Mouse (Mus musculus) neural tube, embryonic 11.5 days (tissue): ENCODE results near the gene Rpl27. TPM values are rescaled to one million over a fixed set of nuclear protein-coding genes. Genes with fewer than 3 reads are reported as not detected.
"Not testable (repeated sequence)": the region's sequence is repeated elsewhere in the genome, so short reads cannot be mapped to it uniquely, and the experiment has no call there.

Source experiments
- ATAC-seq: fragments of 200-750 bp; cut with Nextera tagmentation; 2 replicates; pipeline ENCODE4 v1.8.0; 2017; ENCODE audit warnings: moderate number of reproducible peaks, mild to moderate bottlenecking, moderate TSS enrichment, moderate library complexity; ENCODE audit not compliant: insufficient read depth, low FRiP score, low TSS enrichment
- DNase-seq: peaks from one replicate; pipeline ENCODE4 v3.0.0-alpha.2; 2015; ENCODE audit warnings: low spot score
- H3K27ac ChIP-seq: fragments of 300-500 bp; sonication (generic); 2 replicates; pipeline ENCODE4 v1.5.1; 2014; ENCODE audit warnings: low read depth, mild to moderate bottlenecking, low read length
- H3K27me3 ChIP-seq: fragments of 300-500 bp; sonication (generic); 2 replicates; pipeline ENCODE4 v1.6.1; 2014; ENCODE audit warnings: mild to moderate bottlenecking, low read length, mixed read lengths; ENCODE audit not compliant: control insufficient read depth, insufficient read depth
- H3K36me3 ChIP-seq: fragments of 300-500 bp; sonication (generic); 2 replicates; pipeline ENCODE4 v1.6.1; 2014; ENCODE audit warnings: mild to moderate bottlenecking, low read length, moderate library complexity, mixed read lengths; ENCODE audit not compliant: control insufficient read depth, insufficient read depth
- H3K4me1 ChIP-seq: fragments of 300-500 bp; sonication (generic); 2 replicates; pipeline ENCODE4 v1.6.1; 2014; ENCODE audit warnings: low read length, mixed read lengths; ENCODE audit not compliant: control insufficient read depth, insufficient read depth
- H3K4me2 ChIP-seq: fragments of 300-500 bp; sonication (generic); 2 replicates; pipeline ENCODE4 v1.6.1; 2014; ENCODE audit warnings: low read depth, mild to moderate bottlenecking, moderate library complexity
- H3K4me3 ChIP-seq: fragments of 300-500 bp; sonication (generic); 2 replicates; pipeline ENCODE4 v1.5.1; 2014; ENCODE audit warnings: low read depth, low read length
- H3K9ac ChIP-seq: fragments of 300-500 bp; sonication (generic); 2 replicates; pipeline ENCODE4 v1.6.1; 2014; ENCODE audit warnings: mild to moderate bottlenecking, low read length
- H3K9me3 ChIP-seq: fragments of 300-500 bp; sonication (generic); 2 replicates; pipeline ENCODE4 v1.6.1; 2016; ENCODE audit warnings: low read length; ENCODE audit not compliant: control insufficient read depth
- WGBS: fragments of 180-500 bp; shearing (Covaris S2); extraction: QIAGEN DNeasy Blood & Tissue Kit; methylation state at CpG from one replicate; pipeline ENCODE4 v1.1.7; 2014; 5-methylcytosine and 5-hydroxymethylcytosine counted together
- polyA plus RNA-seq: library from polyadenylated mRNA; unstranded; fragments of >200 nt; fragmentation: Nextera tagmentation; extraction: Ambion mirVana; gene quantifications from 2 replicates; pipeline ENCODE4 v1.2.1, GENCODE M21; 2014

Gene Rpl27
- polyA plus RNA-seq, 1 experiment from 2014 or later: 389 TPM

GRCm38 (mm10) chr11:101424105-101424851 is 17.8 kb upstream of the Rpl27 start, which contains the start of gene Gm27029:
Gm27029 (minus strand) TSS chr11:101424796.
- DNase-seq (no peak), ATAC-seq (peak; percentile 13; the same call in 1 of the 2 replicates)
- Histone ChIP-seq H3K9me3 (no peaks in the 10 kb centered on the region), H3K9ac (peak within 1 kb of the TSS; percentile 81), H3K4me1 (peaks cover 8% of the 10 kb centered on the region), H3K27ac (peak within 1 kb of the TSS; percentile 62), H3K27me3 (no peaks in the 10 kb centered on the region), H3K36me3 (no peaks in the 10 kb centered on the region; the same call in 1 of the 2 replicates), H3K4me2 (peak within 1 kb of the TSS; percentile 95), H3K4me3 (peak within 1 kb of the TSS; percentile 95)
- WGBS: 6% methylated on average over 23 of the region's 23 CpGs

- peak within 1 kb of the TSS; percentile 81 for H3K9ac ChIP-seq
- DNase-seq (peak; percentile 98), ATAC-seq (peak; percentile 87)
- peak within 1 kb of the TSS; percentile 95 for H3K4me2 ChIP-seq
- peaks cover 8% of the 10 kb centered on the region for H3K4me1 ChIP-seq
- H3K4me3 ChIP-seq: peak within 1 kb of the TSS; percentile 95
- peaks cover under 1% of the 10 kb centered on the region for H3K36me3 ChIP-seq
- no peaks in the 10 kb centered on the region for H3K9me3 ChIP-seq
- no peaks in the 10 kb centered on the region for H3K27me3 ChIP-seq
- WGBS: under 1% methylated on average over 81 of the region's 81 CpGs
- H3K27ac ChIP-seq: peak within 1 kb of the TSS; percentile 62
Observed at GRCm38 (mm10) chr11:101424925-101425813, 16.9 kb upstream of the Rpl27 start, which contains the start of the genes Rundc1 and Ptges3l. Rundc1 (plus strand) TSS chr11:101425085. Ptges3l (minus strand) TSS chr11:101425333.

GRCm38 (mm10) chr11:101426165-101426564 is 15.9 kb upstream of the Rpl27 start:
- peak overlapping the region; percentile 95 for H3K4me2 ChIP-seq
- peaks cover 8% of the 10 kb centered on the region for H3K4me1 ChIP-seq
- no peak overlapping the region; the same call in 1 of the 2 replicates for H3K9ac ChIP-seq
- peak overlapping the region; percentile 95 for H3K4me3 ChIP-seq
- H3K9me3 ChIP-seq: no peaks in the 10 kb centered on the region
- WGBS: 68% methylated on average over 8 of the region's 8 CpGs
- H3K27me3 ChIP-seq: no peaks in the 10 kb centered on the region
- ATAC-seq (no peak), DNase-seq (no peak)
- no peak overlapping the region for H3K27ac ChIP-seq
- peaks cover 3% of the 10 kb centered on the region for H3K36me3 ChIP-seq

- Histone ChIP-seq H3K4me3 (no peak overlapping the region), H3K4me2 (no peak overlapping the region), H3K36me3 (peaks cover 9% of the 10 kb centered on the region), H3K27me3 (no peaks in the 10 kb centered on the region), H3K9me3 (no peaks in the 10 kb centered on the region), H3K27ac (no peak overlapping the region), H3K9ac (no peak overlapping the region), H3K4me1 (peaks cover under 1% of the 10 kb centered on the region; the same call in 1 of the 2 replicates)
- DNase-seq: no peak
- ATAC-seq: no peak
- 91% methylated on average over 9 of the region's 9 CpGs for WGBS
Observed at GRCm38 (mm10) chr11:101431327-101431726, 10.8 kb upstream of the Rpl27 start.

GRCm38 (mm10) chr11:101433396-101433795 is 8.7 kb upstream of the Rpl27 start:
- Histone ChIP-seq H3K4me1 (no peaks in the 10 kb centered on the region), H3K27me3 (no peaks in the 10 kb centered on the region), H3K4me3 (no peak overlapping the region), H3K9ac (no peak overlapping the region), H3K4me2 (no peak overlapping the region), H3K9me3 (no peaks in the 10 kb centered on the region), H3K36me3 (peaks cover 9% of the 10 kb centered on the region), H3K27ac (no peak overlapping the region)
- WGBS: 92% methylated on average over 13 of the region's 13 CpGs
- DNase-seq: no peak
- no peak for ATAC-seq

GRCm38 (mm10) chr11:101435831-101436230 is 6.3 kb upstream of the Rpl27 start:
- Histone ChIP-seq H3K36me3 (peaks cover 6% of the 10 kb centered on the region), H3K27ac (no peak overlapping the region), H3K4me3 (no peak overlapping the region), H3K4me1 (no peaks in the 10 kb centered on the region), H3K4me2 (no peak overlapping the region), H3K9me3 (no peaks in the 10 kb centered on the region), H3K27me3 (no peaks in the 10 kb centered on the region), H3K9ac (no peak overlapping the region)
- no peak for DNase-seq
- ATAC-seq: no peak
- WGBS: 91% methylated on average over 4 of the region's 4 CpGs

- H3K27me3 ChIP-seq: no peaks in the 10 kb centered on the region
- no peak overlapping the region for H3K9ac ChIP-seq
- no peak overlapping the region for H3K4me2 ChIP-seq
- ATAC-seq (no peak), DNase-seq (no peak)
- H3K4me3 ChIP-seq: no peak overlapping the region
- H3K36me3 ChIP-seq: peaks cover 6% of the 10 kb centered on the region
- WGBS: 55% methylated on average over 4 of the region's 4 CpGs
- H3K4me1 ChIP-seq: no peaks in the 10 kb centered on the region
- H3K9me3 ChIP-seq: no peaks in the 10 kb centered on the region
- no peak overlapping the region for H3K27ac ChIP-seq
Observed at GRCm38 (mm10) chr11:101436916-101437315, 5.2 kb upstream of the Rpl27 start.

- H3K4me2 ChIP-seq, H3K9me3 ChIP-seq, H3K4me1 ChIP-seq, H3K36me3 ChIP-seq, H3K4me3 ChIP-seq, H3K9ac ChIP-seq, H3K27me3 ChIP-seq, H3K27ac ChIP-seq, DNase-seq, ATAC-seq: not testable (repeated sequence)
- 56% methylated on average over 3 of the region's 3 CpGs for WGBS
Observed at GRCm38 (mm10) chr11:101438006-101438405, 4.1 kb upstream of the Rpl27 start.
